Mouse (Mus musculus) embryonic facial prominence, embryonic 10.5 days (tissue): ENCODE data around the gene Sebox. TPM values are rescaled to one million over a fixed set of nuclear protein-coding genes. Genes with fewer than 3 reads are reported as not detected.

ENCODE experiments used
- DNase-seq: peaks from one replicate; pipeline ENCODE4 v3.0.0-alpha.2; 2017; ENCODE audit warnings: low spot score
- H3K27ac ChIP-seq: fragments of 300-500 bp; sonication (generic); replicated peaks from 2 replicates; pipeline ENCODE4 v1.5.1; 2016; ENCODE audit warnings: mild to moderate bottlenecking
- H3K27me3 ChIP-seq: fragments of 300-500 bp; sonication (generic); replicated peaks from 2 replicates; pipeline ENCODE4 v1.6.1; 2016; ENCODE audit warnings: low read depth, mild to moderate bottlenecking; ENCODE audit not compliant: poor library complexity, severe bottlenecking
- H3K36me3 ChIP-seq: fragments of 300-500 bp; sonication (generic); replicated peaks from 2 replicates; pipeline ENCODE4 v1.6.1; 2016; ENCODE audit warnings: mild to moderate bottlenecking, moderate library complexity
- H3K4me1 ChIP-seq: fragments of 300-500 bp; sonication (generic); 2 replicates; pipeline ENCODE4 v1.6.1; 2016
- H3K4me3 ChIP-seq: fragments of 300-500 bp; sonication (generic); 2 replicates; pipeline ENCODE4 v1.5.1; 2016; ENCODE audit warnings: mild to moderate bottlenecking, moderate library complexity
- H3K9me3 ChIP-seq: fragments of 300-500 bp; sonication (generic); 2 replicates; pipeline ENCODE4 v1.6.1; 2016; ENCODE audit warnings: mild to moderate bottlenecking
- WGBS: fragments of 180-500 bp; shearing (Covaris S2); methylation state at CpG from one replicate; pipeline ENCODE4 v1.1.7; 2016; 5-methylcytosine and 5-hydroxymethylcytosine counted together
- polyA plus RNA-seq: library from polyadenylated mRNA; unstranded; fragments of >200 nt; fragmentation: Nextera tagmentation; extraction: Ambion mirVana; gene quantifications from 2 replicates; pipeline ENCODE4 v1.2.1, GENCODE M21; 2016

The Sebox gene
- not detected in 2 replicates for polyA plus RNA-seq

GRCm38 (mm10) chr11:78502909-78503650, at the start of gene Sebox:
Sebox (plus strand) TSS chr11:78503447.
- H3K4me3 ChIP-seq = no peak within 1 kb of the TSS
- H3K27ac ChIP-seq = no peak within 1 kb of the TSS
- WGBS = 76% methylated on average over 7 of the region's 7 CpGs
- DNase-seq = no peak
- H3K36me3 ChIP-seq = peaks cover 33% of the 10 kb centered on the region
- H3K9me3 ChIP-seq = no peaks in the 10 kb centered on the region
- H3K4me1 ChIP-seq = peaks cover 11% of the 10 kb centered on the region
- peaks cover 39% of the 10 kb centered on the region for H3K27me3 ChIP-seq

GRCm38 (mm10) chr11:78453675-78454074, 49.6 kb upstream of the Sebox start:
- Histone ChIP-seq H3K4me3 (no peak overlapping the region), H3K27me3 (0 out of 2 replicates have a peak, but pooled peaks cover 6% of the 10 kb centered on the region), H3K27ac (no peak overlapping the region), H3K9me3 (no peaks in the 10 kb centered on the region), H3K36me3 (no peaks in the 10 kb centered on the region), H3K4me1 (peaks cover 5% of the 10 kb centered on the region; the same call in 1 of the 2 replicates)
- DNase-seq = peak; percentile 65
- WGBS = 10% methylated on average over 4 of the region's 4 CpGs

GRCm38 (mm10) chr11:78454276-78454675, 49.0 kb upstream of the Sebox start:
- no peak for DNase-seq
- H3K9me3 ChIP-seq = no peaks in the 10 kb centered on the region
- no peak overlapping the region for H3K4me3 ChIP-seq
- peaks cover 5% of the 10 kb centered on the region; the same call in 1 of the 2 replicates for H3K4me1 ChIP-seq
- no peaks in the 10 kb centered on the region for H3K36me3 ChIP-seq
- 71% methylated on average over 7 of the region's 7 CpGs for WGBS
- H3K27ac ChIP-seq = no peak overlapping the region
- H3K27me3 ChIP-seq = 0 out of 2 replicates have a peak, but pooled peaks cover 6% of the 10 kb centered on the region

- H3K4me3 ChIP-seq = no peak overlapping the region
- DNase-seq = peak; percentile 51
- H3K27ac ChIP-seq = no peak overlapping the region
- peaks cover 5% of the 10 kb centered on the region; the same call in 1 of the 2 replicates for H3K4me1 ChIP-seq
- 0 out of 2 replicates have a peak, but pooled peaks cover 6% of the 10 kb centered on the region for H3K27me3 ChIP-seq
- 44% methylated on average over 5 of the region's 5 CpGs for WGBS
- H3K36me3 ChIP-seq = no peaks in the 10 kb centered on the region
- H3K9me3 ChIP-seq = no peaks in the 10 kb centered on the region
Observed at GRCm38 (mm10) chr11:78455308-78455707, 47.9 kb upstream of the Sebox start.

- Histone ChIP-seq H3K27ac (no peak overlapping the region), H3K27me3 (0 out of 2 replicates have a peak, but pooled peaks cover 6% of the 10 kb centered on the region), H3K36me3 (no peaks in the 10 kb centered on the region), H3K4me1 (peaks cover 13% of the 10 kb centered on the region; the same call in 1 of the 2 replicates), H3K4me3 (no peak overlapping the region), H3K9me3 (peaks cover 5% of the 10 kb centered on the region; the same call in 1 of the 2 replicates)
- DNase-seq = no peak
- 86% methylated on average over 17 of the region's 17 CpGs for WGBS
Observed at GRCm38 (mm10) chr11:78458740-78459139, 44.5 kb upstream of the Sebox start.

- peaks cover 5% of the 10 kb centered on the region; the same call in 1 of the 2 replicates for H3K9me3 ChIP-seq
- no peaks in the 10 kb centered on the region for H3K36me3 ChIP-seq
- no peak overlapping the region for H3K27ac ChIP-seq
- no peak for DNase-seq
- H3K27me3 ChIP-seq = no peaks in the 10 kb centered on the region
- WGBS = 61% methylated on average over 1 of the region's 1 CpGs
- H3K4me1 ChIP-seq = peaks cover 28% of the 10 kb centered on the region
- H3K4me3 ChIP-seq = no peak overlapping the region
Observed at GRCm38 (mm10) chr11:78461894-78462293, 41.4 kb upstream of the Sebox start.

- no peak for DNase-seq
- Histone ChIP-seq H3K4me1 (peaks cover 29% of the 10 kb centered on the region), H3K27me3 (no peaks in the 10 kb centered on the region), H3K4me3 (no peak overlapping the region), H3K9me3 (peaks cover 5% of the 10 kb centered on the region; the same call in 1 of the 2 replicates), H3K27ac (no peak overlapping the region), H3K36me3 (no peaks in the 10 kb centered on the region)
- WGBS = 85% methylated on average over 5 of the region's 5 CpGs
Observed at GRCm38 (mm10) chr11:78462669-78463068, 40.6 kb upstream of the Sebox start.

GRCm38 (mm10) chr11:78463286-78464036, 39.8 kb upstream of the Sebox start:
- no peak for DNase-seq
- 66% methylated on average over 13 of the region's 13 CpGs for WGBS
- Histone ChIP-seq H3K27ac (no peak overlapping the region), H3K36me3 (no peaks in the 10 kb centered on the region), H3K4me1 (peaks cover 29% of the 10 kb centered on the region), H3K27me3 (no peaks in the 10 kb centered on the region), H3K4me3 (no peak overlapping the region), H3K9me3 (peaks cover 5% of the 10 kb centered on the region; the same call in 1 of the 2 replicates)

- peak overlapping the region; percentile 74 for H3K4me3 ChIP-seq
- 47% methylated on average over 9 of the region's 9 CpGs for WGBS
- H3K9me3 ChIP-seq = peaks cover 5% of the 10 kb centered on the region; the same call in 1 of the 2 replicates
- DNase-seq = peak; percentile 28
- no peaks in the 10 kb centered on the region for H3K27me3 ChIP-seq
- peaks cover 29% of the 10 kb centered on the region for H3K4me1 ChIP-seq
- peak overlapping the region; percentile 94 for H3K27ac ChIP-seq
- H3K36me3 ChIP-seq = no peaks in the 10 kb centered on the region
Observed at GRCm38 (mm10) chr11:78465116-78465515, 38.1 kb upstream of the Sebox start.

GRCm38 (mm10) chr11:78465568-78466180, 37.6 kb upstream of the Sebox start, which contains the start of gene Slc46a1:
Slc46a1 (plus strand) TSS chr11:78465697.
- peaks cover 29% of the 10 kb centered on the region for H3K4me1 ChIP-seq
- H3K27ac ChIP-seq = peak within 1 kb of the TSS; percentile 94
- H3K4me3 ChIP-seq = peak within 1 kb of the TSS; percentile 74
- H3K9me3 ChIP-seq = peaks cover 5% of the 10 kb centered on the region; the same call in 1 of the 2 replicates
- DNase-seq = peak; percentile 94
- H3K27me3 ChIP-seq = no peaks in the 10 kb centered on the region
- WGBS = under 1% methylated on average over 41 of the region's 41 CpGs
- H3K36me3 ChIP-seq = no peaks in the 10 kb centered on the region

GRCm38 (mm10) chr11:78466242-78466912, 36.9 kb upstream of the Sebox start:
- H3K4me1 ChIP-seq = peaks cover 29% of the 10 kb centered on the region
- WGBS = 65% methylated on average over 23 of the region's 23 CpGs
- H3K4me3 ChIP-seq = peak overlapping the region; percentile 74
- peak overlapping the region; percentile 94 for H3K27ac ChIP-seq
- peaks cover 6% of the 10 kb centered on the region for H3K36me3 ChIP-seq
- no peaks in the 10 kb centered on the region for H3K27me3 ChIP-seq
- H3K9me3 ChIP-seq = peaks cover 5% of the 10 kb centered on the region; the same call in 1 of the 2 replicates
- DNase-seq = no peak
